Mouse (Mus musculus): ENCODE results near the gene Nek8.

Gene Nek8

GRCm38 (mm10) chr11:78183884-78184514, 7.5 kb upstream of the Nek8 start:
- DNase-seq (ENCODE audit: extremely low read depth, low read depth, low spot score), result no peak

- DNase-seq (ENCODE audit: extremely low read depth, low read depth, low spot score), result no peak
Observed at GRCm38 (mm10) chr11:78182961-78183844, 6.7 kb upstream of the Nek8 start, which contains the start of gene Rpl23a. TSS of gene Rpl23a (minus strand) at chr11:78183584.

- no peak for DNase-seq (ENCODE audit: extremely low read depth, low read depth, low spot score)
Observed at GRCm38 (mm10) chr11:78182450-78182849, 6.0 kb upstream of the Nek8 start.

GRCm38 (mm10) chr11:78181830-78182357, 5.4 kb upstream of the Nek8 start:
- no peak for DNase-seq (ENCODE audit: extremely low read depth, low read depth, low spot score)

- peak; percentile 96 for DNase-seq (ENCODE audit: extremely low read depth, low read depth, low spot score)
Observed at GRCm38 (mm10) chr11:78180081-78180761, 3.7 kb upstream of the Nek8 start.

- no peak for DNase-seq (ENCODE audit: extremely low read depth, low read depth, low spot score)
Observed at GRCm38 (mm10) chr11:78179438-78179999, 3.0 kb upstream of the Nek8 start.

- no peak for DNase-seq (ENCODE audit: extremely low read depth, low read depth, low spot score)
Observed at GRCm38 (mm10) chr11:78178859-78179437, 2.5 kb upstream of the Nek8 start.

- no peak for DNase-seq (ENCODE audit: extremely low read depth, low read depth, low spot score)
Observed at GRCm38 (mm10) chr11:78177903-78178858, 1.7 kb upstream of the Nek8 start.

GRCm38 (mm10) chr11:78177437-78177836, 962 bp upstream of the Nek8 start:
- DNase-seq (ENCODE audit: extremely low read depth, low read depth, low spot score), result no peak

GRCm38 (mm10) chr11:78176905-78177331, 443 bp upstream of the Nek8 start:
- DNase-seq (ENCODE audit: extremely low read depth, low read depth, low spot score), result no peak

- no peak for DNase-seq (ENCODE audit: extremely low read depth, low read depth, low spot score)
Observed at GRCm38 (mm10) chr11:78175771-78176401, 589 bp downstream of the Nek8 start.

- DNase-seq (ENCODE audit: extremely low read depth, low read depth, low spot score), result no peak
Observed at GRCm38 (mm10) chr11:78174506-78174905, 2.0 kb downstream of the Nek8 start.

- DNase-seq (ENCODE audit: extremely low read depth, low read depth, low spot score), result no peak
Observed at GRCm38 (mm10) chr11:78172748-78173383, 3.6 kb downstream of the Nek8 start.

- no peak for DNase-seq (ENCODE audit: extremely low read depth, low read depth, low spot score)
Observed at GRCm38 (mm10) chr11:78172034-78172747, 4.3 kb downstream of the Nek8 start.

GRCm38 (mm10) chr11:78171328-78171727, 5.1 kb downstream of the Nek8 start:
- DNase-seq (ENCODE audit: extremely low read depth, low read depth, low spot score), result no peak

- no peak for DNase-seq (ENCODE audit: extremely low read depth, low read depth, low spot score)
Observed at GRCm38 (mm10) chr11:78170306-78170705, 6.2 kb downstream of the Nek8 start.

GRCm38 (mm10) chr11:78168541-78169468, 7.7 kb downstream of the Nek8 start:
- DNase-seq (ENCODE audit: extremely low read depth, low read depth, low spot score), result no peak
